Mouse (Mus musculus) megakaryocyte, embryonic 14.5 days (primary cell): ENCODE results near the gene Arhgap15.

Source experiments
- FLI1 ChIP-seq: IDR thresholded peaks from 2 replicates; pipeline ENCODE4 v1.6.1; 2012; ENCODE audit warnings: low read length, inconsistent platforms, mixed read lengths
- GATA1 ChIP-seq: IDR thresholded peaks from 3 replicates; pipeline ENCODE4 v1.6.1; 2012; ENCODE audit warnings: mixed read lengths, low read length, inconsistent platforms, borderline replicate concordance

- TF ChIP-seq GATA1: no peak
- TF ChIP-seq FLI1: no peak
These were observed 183.1 kb downstream of the Arhgap15 start for GRCm38 (mm10) chr2:43931687-43932086.
